Mouse (Mus musculus) brain, embryonic 18.5 days (tissue): ENCODE results near the gene Hist1h3f.
A peak's percentile ranks its signal among the peaks of the same experiment; 100 is the strongest.
"Not testable (repeated sequence)": the region's sequence is repeated elsewhere in the genome, so short reads cannot be mapped to it uniquely, and the experiment has no call there.

Experiments
- DNase-seq: peaks from one replicate; pipeline ENCODE4 v3.0.0-alpha.2; 2012; ENCODE audit warnings: low read depth, low spot score

Gene Hist1h3f

GRCm38 (mm10) chr13:23536076-23536822 lies 7.6 kb upstream of the Hist1h3f start:
- no peak for DNase-seq

DNA sequence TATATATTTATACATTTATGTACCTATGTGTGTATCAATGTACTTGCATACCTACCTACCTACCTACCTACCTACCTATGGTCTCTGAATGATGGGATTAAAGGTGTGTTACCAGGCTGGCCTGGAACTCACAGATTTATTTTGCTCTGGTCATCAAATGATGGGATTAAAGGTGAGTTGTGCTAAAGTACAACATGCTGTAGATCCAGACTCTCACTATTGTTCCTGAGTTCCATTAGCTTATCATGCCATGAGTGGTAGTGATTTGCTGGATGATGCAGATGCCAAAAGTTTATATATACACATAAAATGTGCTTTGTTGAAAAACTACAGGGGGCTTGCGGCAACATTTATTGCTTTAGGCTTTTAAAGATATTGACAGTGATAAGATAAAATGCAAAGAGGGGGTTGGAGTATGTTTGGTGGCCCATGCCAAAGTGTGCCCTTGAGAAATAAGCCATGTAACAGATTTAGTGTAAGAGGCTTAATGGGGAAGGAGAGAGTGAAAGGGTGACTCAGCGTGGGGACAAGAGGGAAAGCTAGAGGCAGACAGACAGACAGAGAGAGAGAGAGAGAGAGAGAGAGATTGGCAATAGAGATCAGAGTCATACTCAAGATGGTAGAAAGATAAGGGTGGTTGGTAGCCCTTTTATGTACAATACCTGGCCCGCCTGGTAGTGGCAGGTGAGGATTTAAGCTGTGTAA lies 6.7 kb upstream of the Hist1h3f start:
- DNase-seq = no peak

- DNase-seq = no peak
Measured at GRCm38 (mm10) chr13:23538249-23538648, 5.6 kb upstream of the Hist1h3f start.

DNA sequence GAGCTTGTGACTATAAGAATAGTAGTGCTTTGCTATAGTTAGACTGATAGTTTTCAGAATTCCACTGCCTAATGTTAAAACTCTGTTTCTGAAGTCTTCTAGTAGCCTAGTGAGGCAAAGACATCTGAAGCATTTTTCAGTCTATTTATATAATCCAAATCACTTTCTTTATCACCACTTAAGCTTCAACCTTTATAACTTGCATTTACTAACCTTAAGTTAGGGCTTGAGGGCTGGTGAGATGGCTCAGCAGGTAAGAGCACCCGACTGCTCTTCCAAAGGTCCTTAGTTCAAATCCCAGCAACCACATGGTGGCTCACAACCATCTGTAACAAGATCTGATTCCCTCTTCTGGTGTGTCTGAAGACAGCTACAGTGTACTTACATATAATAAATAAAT lies 4.0 kb upstream of the Hist1h3f start:
- not testable (repeated sequence) for DNase-seq

DNA sequence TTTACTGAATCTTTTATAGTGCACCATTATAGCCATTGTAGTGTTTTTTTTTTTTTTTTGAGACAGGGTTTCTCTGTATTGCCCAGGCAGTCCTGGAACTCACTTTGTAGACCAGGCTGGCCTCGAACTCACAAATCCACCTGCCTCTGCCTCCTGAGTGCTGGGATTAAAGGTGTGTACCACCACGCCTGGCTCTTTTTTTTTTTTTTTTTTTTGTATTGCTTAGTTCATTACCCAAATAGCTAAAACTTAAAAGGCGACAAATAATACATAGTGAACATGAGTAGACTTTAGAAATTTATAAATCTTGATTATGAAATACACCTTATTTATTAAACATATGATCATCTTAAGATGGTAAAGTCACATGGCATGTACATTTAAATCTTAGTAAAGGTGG lies 2.4 kb upstream of the Hist1h3f start:
- DNase-seq = no peak

DNA sequence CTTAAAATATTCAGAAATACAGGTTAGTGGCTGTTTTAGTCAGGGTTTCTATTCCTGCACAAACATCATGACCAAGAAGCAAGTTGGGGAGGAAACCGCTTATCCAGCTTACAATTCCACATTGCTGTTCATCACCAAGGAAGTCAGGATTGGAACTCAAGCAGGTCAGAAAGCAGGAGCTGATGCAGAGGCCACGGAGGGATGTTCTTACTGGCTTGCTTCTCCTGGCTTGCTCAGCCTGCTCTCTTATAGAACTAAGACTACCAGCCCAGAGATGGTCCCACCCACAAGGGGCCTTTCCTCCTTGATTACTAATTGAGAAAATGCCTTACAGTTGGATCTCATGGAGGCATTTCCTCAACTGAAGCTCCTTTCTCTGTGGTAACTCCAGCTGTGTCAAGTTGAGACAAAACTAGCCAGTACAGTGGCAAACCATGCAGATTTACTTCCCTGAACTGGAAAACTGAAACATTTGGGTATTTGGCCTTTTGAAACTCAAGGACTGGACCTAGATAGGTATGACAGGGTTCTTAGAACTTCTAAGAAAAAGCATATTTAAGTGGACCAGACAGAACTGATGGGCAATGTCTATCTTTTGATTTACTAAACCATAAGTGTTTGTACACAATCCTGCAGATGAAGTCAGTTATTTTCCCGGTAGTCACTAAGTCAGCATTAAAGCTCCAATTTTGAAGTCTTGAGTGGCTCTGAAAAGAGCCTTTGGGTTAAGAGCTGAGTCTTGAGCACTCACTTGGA lies 1.4 kb upstream of the Hist1h3f start:
- DNase-seq = not testable (repeated sequence)

- not testable (repeated sequence) for DNase-seq
Measured at GRCm38 (mm10) chr13:23542999-23543607, 749 bp upstream of the Hist1h3f start, which contains the start of gene Hist1h2bh. Hist1h2bh (minus strand) TSS chr13:23543392.

DNA sequence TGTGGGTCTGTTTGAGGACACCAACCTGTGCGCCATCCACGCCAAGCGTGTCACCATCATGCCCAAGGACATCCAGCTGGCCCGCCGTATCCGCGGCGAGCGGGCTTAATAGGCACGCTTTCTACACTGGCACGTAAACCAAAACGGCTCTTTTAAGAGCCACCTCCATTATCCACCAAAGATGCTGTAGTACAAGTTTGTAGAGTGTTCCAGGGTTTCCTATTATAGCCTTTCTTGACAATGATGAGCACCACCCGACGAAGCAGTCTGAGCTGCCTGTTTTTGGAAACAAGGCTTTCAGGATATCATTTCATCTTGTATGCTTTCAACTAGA lies 902 bp downstream of the Hist1h3f start:
- DNase-seq = not testable (repeated sequence)

GRCm38 (mm10) chr13:23546694-23547093 lies 2.8 kb downstream of the Hist1h3f start:
- no peak for DNase-seq

DNA sequence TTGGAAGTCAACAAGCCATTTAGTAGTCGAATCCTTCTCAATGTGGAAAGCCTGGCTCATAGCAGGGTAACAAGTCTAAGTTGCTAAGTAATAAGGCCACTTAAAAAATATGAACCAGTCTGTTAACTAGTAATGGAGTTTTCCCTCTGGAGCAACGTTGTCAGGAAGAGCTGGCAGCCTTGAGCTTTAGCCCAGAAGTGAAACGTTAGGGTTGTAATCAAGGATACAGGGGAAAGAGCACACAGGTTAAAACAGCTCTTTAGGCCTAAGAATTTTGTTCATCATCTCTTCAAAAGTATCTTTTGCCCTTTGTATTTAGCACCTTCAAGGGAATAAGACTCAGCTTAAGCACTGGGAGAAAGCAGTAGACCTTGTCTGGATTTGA lies 6.9 kb downstream of the Hist1h3f start:
- DNase-seq = no peak

GRCm38 (mm10) chr13:23551146-23551834 lies 7.4 kb downstream of the Hist1h3f start, which contains the start of gene Hist1h4f:
Hist1h4f (minus strand) TSS chr13:23551648.
- DNase-seq = peak; percentile 91

- DNase-seq = no peak
Measured at GRCm38 (mm10) chr13:23551931-23552914, 8.4 kb downstream of the Hist1h3f start.

GRCm38 (mm10) chr13:23552962-23553361 lies 9.1 kb downstream of the Hist1h3f start, which contains the start of gene Hist1h1d:
Hist1h1d (plus strand) TSS chr13:23553262.
- DNase-seq = no peak

- DNase-seq = no peak
Measured at GRCm38 (mm10) chr13:23554393-23554792, 10.5 kb downstream of the Hist1h3f start.

DNA sequence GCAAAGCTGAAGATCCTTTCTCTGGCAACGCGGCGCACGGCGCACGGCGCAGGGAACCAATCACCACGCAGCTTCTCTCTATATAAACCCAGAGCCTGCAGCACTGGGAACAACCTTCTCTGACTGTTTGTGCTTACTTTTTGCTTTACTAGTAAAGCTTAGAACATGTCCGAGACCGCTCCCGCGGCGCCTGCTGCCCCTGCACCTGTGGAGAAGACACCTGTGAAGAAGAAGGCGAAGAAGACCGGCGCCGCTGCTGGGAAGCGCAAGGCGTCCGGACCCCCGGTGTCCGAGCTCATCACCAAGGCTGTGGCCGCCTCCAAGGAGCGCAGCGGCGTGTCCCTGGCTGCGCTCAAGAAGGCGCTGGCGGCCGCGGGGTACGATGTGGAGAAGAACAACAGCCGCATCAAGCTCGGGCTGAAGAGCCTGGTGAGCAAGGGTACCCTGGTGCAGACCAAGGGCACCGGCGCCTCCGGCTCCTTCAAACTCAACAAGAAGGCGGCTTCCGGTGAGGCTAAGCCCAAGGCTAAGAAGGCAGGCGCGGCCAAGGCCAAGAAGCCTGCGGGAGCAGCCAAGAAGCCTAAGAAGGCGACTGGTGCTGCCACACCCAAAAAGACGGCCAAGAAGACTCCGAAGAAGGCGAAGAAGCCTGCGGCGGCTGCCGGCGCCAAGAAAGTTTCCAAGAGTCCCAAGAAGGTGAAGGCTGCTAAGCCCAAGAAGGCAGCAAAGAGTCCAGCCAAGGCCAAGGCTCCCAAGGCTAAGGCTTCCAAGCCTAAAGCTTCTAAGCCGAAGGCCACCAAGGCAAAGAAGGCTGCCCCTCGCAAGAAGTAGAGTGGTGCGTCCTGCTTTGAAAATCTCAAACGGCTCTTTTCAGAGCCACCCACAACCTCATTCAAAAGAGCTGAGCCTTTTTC lies 11.3 kb downstream of the Hist1h3f start:
- DNase-seq = no peak

DNA sequence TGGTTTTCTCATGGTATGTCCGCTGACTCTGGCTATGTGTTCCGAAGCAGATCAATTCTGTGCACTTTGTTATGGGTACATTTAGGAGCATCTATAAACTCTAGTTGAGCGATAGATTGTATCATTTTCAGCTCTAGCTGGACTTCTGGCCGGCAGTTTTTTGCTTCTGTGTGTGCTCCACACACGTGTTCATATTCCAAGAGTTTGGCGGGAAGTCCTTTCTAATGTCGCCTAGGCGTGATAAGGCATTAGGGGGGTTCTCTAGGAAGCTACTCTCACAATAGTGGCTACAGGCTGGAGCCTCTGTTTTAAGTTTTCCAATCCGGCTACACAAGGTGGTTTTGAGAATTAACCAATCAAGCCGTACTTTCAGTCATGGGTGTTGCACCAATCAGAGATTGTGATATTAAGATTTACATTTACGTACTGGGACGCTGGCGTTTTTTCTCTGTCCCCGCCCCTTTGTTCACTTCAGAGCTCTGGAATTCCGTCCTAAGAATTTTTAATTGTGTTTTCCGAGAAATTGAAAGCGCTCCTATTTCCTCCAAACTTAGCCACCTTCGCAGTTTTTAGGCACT lies 12.1 kb downstream of the Hist1h3f start:
- DNase-seq = peak; percentile 86

DNA sequence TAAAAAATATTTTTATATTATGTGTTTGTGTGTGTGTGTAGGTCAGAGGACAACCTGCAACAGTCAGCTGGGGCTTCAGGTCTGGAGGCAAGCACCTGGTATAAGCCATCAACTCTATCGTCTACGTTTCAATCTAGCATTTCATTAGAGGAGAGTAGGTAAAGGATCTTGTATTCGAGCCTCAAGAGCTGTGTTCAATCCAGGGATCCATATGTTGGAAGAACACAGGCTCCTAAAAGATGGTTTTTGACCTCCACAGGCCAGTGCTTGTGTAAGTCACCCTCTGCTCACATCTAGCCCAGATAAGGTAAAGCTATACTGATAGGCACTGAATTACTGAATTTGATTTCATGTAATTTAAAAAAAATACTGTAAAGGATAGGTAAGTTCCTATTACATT lies 13.1 kb downstream of the Hist1h3f start:
- no peak for DNase-seq

DNA sequence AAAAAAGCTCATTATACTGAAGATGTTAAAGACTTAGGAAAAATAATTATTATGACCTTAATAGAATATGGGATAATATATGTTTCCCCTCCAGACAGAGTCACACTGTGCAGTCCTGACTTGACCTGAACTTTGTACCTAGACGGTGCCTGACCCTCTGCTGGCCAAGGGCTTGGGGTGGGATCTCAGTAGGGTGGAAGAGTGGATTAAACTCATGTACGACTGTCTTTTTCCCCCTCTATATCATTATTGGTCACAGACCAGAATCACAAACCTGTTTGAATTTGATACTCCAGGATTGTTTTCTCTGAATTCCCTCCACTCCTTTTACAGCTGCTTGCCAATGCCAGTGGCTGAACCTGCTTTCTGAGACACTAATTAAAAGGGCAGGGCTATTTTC lies 16.8 kb downstream of the Hist1h3f start:
- not testable (repeated sequence) for DNase-seq

DNA sequence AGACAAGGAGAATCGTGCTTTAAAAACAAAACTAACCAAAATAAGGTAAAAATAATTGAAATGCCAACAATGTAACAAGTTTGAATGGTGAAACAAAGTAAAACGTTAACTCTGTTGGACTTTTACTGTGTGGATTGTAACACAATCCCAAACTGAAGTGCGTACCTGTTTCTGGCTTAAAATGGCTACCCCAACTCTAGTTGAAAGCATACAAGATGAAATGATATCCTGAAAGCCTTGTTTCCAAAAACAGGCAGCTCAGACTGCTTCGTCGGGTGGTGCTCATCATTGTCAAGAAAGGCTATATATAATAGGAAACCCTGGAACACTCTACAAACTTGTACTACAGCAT lies 17.7 kb downstream of the Hist1h3f start:
- DNase-seq = not testable (repeated sequence)
